Mouse (Mus musculus): ENCODE data around the gene Sftpd.

Gene Sftpd

DNA sequence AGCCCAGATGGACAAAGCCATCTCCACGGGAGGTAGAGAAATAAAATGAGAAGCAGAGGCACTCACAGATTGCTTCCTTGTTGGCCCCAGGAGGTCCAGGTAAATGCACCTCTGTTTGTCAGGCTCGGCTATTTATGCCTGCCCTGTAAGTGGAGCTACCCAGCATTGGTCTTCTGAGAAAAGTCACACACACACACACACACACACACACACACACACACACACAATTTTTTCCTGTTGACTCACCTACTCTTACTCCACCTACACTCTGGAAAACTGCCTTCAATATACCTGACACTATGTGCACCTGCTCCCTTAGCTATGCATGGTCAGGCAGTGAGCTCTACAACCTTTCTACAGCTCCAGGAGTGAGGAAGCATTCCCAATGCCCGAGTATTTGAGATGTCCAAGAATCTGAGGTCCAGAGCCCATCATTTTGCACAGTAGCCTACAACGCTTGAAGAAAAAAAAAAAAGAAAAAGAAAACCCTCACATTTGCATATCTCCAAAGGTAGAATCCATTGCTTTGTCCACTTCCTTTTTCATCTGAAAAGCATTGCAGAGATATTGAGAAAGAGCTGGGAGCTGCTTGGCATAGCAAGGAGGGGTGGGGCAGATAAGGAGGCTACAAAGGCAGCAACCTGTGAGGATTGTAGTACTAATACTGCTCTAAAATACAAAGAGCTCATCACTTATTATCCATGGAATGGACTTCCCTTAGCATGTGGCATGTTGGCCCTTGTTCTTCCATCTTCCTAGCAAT is at the start of gene Sftpd:
Gene Sftpd, minus strand, starts transcription at position 91 of the 763 bp plus-strand sequence.
- DNase-seq (ENCODE audit: low read depth, low spot score) = no peak

- no peak for DNase-seq (ENCODE audit: low read depth, low spot score)
Observed at GRCm38 (mm10) chr14:41198037-41198730, 13.2 kb upstream of the Sftpd start.

DNA sequence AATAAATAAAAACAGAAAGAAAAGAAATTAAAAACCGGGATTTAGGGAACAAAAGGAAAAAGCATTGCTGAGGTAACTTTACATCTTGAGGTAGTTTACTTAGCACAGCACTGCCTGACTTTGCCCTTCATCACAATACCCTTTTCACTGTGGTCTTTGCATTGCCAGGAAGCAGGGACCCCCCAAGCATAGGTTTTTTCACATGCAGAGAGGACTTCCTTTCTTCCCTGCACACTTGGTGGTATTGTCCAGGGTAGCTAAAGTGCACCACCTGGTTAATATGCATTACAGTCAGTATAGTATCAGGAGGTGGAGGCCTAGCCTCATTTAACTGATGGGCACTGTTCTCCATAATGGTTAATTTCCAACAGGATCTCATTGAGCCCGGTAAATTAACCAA is 4.5 kb upstream of the Sftpd start:
- DNase-seq (ENCODE audit: low read depth, low spot score) = no peak

DNA sequence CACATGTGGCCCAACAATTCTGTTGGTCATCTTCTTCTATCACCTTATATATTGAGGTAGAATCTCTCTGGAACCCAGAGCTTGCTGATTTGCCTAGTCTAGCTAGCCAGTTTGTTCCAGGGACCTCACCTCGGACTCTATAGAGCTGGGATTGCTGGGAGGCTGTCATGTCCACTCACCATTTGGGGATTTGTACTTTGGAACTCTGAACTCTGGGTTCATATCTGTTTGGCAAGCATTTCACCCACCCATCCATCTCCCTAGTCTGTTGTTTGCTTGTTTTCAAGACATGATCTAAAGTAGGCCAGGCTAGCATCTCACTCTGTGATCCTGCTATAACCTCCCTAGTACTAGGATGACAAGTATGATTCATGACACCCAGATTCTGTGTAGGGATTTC is 10.1 kb downstream of the Sftpd start:
- no peak for DNase-seq (ENCODE audit: low read depth, low spot score)

GRCm38 (mm10) chr14:41170514-41170913 is 14.4 kb downstream of the Sftpd start:
- DNase-seq (ENCODE audit: low read depth, low spot score) = no peak

DNA sequence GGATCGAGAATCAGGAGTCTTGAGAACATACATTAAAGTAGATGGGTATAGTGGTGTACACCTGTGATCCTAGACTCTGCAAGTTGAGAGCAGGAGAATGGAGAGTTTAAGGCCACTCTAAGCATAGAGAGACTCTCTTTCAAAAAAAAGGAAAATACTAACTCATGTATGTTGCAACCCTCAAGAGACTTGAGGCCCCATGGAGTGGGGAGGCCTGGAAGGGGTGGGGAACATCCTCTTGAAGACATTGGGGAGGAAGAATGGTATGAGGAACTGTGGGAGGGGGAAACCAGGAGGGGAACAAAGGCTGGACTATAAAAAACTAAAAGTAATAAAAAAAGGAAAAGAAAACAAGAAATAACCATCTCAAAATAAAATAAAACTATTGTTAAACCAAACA is 16.4 kb downstream of the Sftpd start:
- DNase-seq (ENCODE audit: low read depth, low spot score) = no peak

- no peak for DNase-seq (ENCODE audit: low read depth, low spot score)
Observed at GRCm38 (mm10) chr14:41167278-41167677, 17.7 kb downstream of the Sftpd start.

GRCm38 (mm10) chr14:41162663-41163062 is 22.3 kb downstream of the Sftpd start:
- DNase-seq (ENCODE audit: low read depth, low spot score) = peak; percentile 13

DNA sequence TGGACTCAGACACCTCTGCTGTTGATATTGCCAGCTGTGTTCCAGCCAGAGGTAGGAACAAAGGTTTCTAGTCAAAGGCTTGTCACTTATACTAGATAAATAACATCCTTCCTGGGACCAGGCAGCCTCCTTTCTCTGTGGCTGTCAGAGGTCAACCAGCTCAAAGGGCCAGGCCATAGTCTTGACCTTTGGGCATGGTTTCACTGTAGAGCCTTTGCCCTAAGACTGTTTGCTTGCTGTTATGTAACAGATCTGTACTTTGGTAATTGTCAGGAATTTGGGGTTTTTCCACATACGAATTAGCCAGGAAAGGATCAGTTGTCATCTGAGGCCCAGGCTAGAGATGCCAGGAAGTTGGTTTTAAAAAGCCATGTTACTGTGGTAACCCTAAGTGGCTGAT is 24.2 kb downstream of the Sftpd start:
- DNase-seq (ENCODE audit: low read depth, low spot score) = no peak

GRCm38 (mm10) chr14:41160076-41160475 is 24.9 kb downstream of the Sftpd start:
- no peak for DNase-seq (ENCODE audit: low read depth, low spot score)

DNA sequence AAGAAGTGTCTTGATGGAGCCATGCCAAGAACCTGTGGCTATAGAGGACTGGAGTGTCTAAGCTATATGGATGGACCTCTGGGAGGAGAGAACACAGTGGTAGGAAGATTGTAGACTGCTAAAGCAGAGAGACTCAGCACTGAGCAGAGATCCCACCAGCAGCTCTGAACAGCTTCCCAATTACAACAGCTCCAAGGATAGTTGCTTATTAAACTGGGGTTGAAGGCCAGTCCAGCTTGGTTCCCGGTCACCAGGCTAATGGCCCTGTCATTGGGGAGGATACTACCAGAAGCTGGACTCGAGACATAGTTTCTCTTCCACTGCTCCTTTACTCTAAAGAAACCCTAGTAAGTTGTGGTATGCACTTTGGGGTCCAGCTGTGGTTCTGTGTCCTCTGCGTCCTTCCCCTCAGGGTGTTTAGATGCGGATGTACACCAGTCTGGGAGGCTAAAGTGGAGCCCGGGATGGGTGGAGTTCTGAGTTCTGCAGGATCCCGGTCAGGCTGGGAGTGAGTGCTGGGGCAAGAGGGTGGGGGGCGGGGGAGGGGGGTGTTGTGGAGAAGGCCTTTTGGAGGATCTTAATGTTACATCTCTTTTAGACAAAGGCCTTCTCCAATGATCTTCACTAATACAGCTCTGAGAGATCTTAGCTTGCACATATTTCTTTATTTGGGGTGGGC is 33.6 kb downstream of the Sftpd start, which contains the start of gene Mbl1:
Gene Mbl1, plus strand, starts transcription at position 239 of the 679 bp plus-strand sequence.
- DNase-seq (ENCODE audit: low read depth, low spot score) = no peak

DNA sequence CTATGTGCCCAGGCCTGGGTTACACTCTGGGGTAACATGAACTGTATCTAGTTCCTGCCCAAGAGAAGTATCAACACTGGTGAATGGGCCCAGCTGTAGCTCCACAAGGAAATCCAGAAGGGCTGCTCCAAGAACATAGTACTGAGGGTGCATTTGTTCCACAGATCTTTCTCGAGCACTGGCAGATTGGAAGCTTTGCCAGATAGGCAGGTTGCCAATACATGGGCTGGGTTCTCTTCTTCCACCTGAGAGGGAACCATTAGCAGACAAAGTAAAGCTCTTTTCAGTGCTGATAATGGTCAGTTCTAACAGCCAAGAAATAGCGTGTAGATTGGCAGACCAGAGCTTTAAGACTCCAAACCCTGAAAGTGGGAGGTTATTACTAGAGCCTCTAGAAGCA is 37.6 kb downstream of the Sftpd start:
- no peak for DNase-seq (ENCODE audit: low read depth, low spot score)

GRCm38 (mm10) chr14:41146922-41147321 is 38.0 kb downstream of the Sftpd start:
- DNase-seq (ENCODE audit: low read depth, low spot score) = no peak

- DNase-seq (ENCODE audit: low read depth, low spot score) = no peak
Observed at GRCm38 (mm10) chr14:41146035-41146434, 38.9 kb downstream of the Sftpd start.

DNA sequence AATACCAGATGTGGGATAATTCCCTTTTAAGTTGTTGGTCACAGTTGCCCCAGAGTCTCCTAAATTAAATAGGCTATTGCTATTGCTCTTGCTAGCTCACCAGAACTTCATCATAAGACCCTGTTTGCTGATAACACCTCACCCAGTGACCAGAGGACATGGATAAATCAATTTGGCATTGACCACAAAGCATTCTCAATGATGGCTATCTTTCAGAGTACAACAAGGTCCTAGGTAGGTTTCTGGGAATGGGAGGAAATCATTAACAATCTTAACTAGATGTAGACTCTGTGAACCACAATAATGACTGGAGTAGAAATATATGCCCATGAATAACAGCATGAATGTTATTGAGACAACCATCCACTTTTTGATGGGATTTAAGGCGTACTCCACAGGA is 44.3 kb downstream of the Sftpd start:
- DNase-seq (ENCODE audit: low read depth, low spot score) = no peak

- no peak for DNase-seq (ENCODE audit: low read depth, low spot score)
Observed at GRCm38 (mm10) chr14:41137006-41137405, 47.9 kb downstream of the Sftpd start.

GRCm38 (mm10) chr14:41131540-41131939 is 53.4 kb downstream of the Sftpd start, which contains the start of gene Sftpa1:
TSS of gene Sftpa1 (plus strand) at chr14:41131782.
- DNase-seq (ENCODE audit: low read depth, low spot score) = no peak

GRCm38 (mm10) chr14:41127997-41128396 is 57.0 kb downstream of the Sftpd start:
- peak; percentile 11 for DNase-seq (ENCODE audit: low read depth, low spot score)

- no peak for DNase-seq (ENCODE audit: low read depth, low spot score)
Observed at GRCm38 (mm10) chr14:41124683-41125082, 60.3 kb downstream of the Sftpd start.

Data from retina, postnatal 7 days (tissue).